In the genomic region with DNA sequence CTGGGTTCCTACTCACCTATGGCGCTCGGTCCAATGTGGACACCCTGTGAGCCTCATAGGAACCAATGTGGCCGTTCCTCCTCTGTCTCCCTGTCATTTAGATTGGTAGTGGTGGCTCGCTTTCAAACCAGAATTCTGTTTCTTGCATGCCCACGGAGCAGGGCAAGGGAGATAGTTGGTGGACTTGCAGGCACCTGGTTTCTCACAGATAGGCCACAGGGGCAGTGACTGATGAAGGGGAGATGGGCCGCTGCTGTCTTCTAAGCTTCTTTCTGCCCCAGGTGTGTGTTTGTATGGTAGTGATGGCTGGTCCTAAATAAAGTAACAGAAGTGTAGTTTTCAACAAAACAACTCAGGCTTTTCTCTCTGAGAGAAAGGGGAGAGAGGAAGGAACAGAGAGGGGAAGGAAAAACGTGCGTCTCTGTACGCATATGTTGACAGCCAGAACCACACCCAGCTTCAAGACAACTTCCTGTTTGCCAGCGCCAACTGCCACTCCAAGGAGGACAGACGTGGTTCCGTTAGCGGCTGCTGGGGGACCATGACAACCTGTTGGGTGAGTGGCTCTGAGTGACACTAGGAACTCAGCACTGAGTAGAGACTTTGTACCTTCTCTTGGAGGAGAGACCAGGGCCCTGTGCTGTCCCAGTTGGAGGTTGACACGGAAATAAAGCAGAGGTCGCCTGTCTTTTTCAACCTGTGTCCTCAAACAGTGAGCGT, we compare ENCODE assay signal across 8 mouse cellular contexts.
A peak's percentile ranks its signal among the peaks of the same experiment; 100 is the strongest.
DNase-seq lines count a peak whose midpoint lies in the region; ATAC-seq and TF ChIP-seq lines count a peak whose summit lies in the region.

No protein-coding gene starts in this region.

- DNase-seq in gastrocnemius, adult 2 months = no peak
- no peak for DNase-seq in gastrocnemius, adult 8-10 months (ENCODE audit: low spot score in 2 of 2)
- no peak for DNase-seq in heart, embryonic 10.5 days (ENCODE audit: low spot score)
- DNase-seq in liver, embryonic 11.5 days (ENCODE audit: low spot score) = peak; percentile 49
- no peak for DNase-seq in forebrain, embryonic 11.5 days (ENCODE audit: low spot score)
- no peak for DNase-seq in cerebellum, postnatal 10 days

- no peaks in the 10 kb centered on the region for H3K27me3 ChIP-seq in heart, embryonic 10.5 days (ENCODE audit: insufficient read depth, poor library complexity, severe bottlenecking)
- H3K27me3 ChIP-seq in liver, embryonic 11.5 days (replicated peaks; ENCODE audit: control insufficient read depth, insufficient read depth, low read length) = no peaks in the 10 kb centered on the region
- H3K27me3 ChIP-seq in small intestine, adult 2 months (ENCODE audit: control insufficient read depth, insufficient read depth, low read length) = no peaks in the 10 kb centered on the region
- no peaks in the 10 kb centered on the region for H3K27me3 ChIP-seq in hindbrain, embryonic 12.5 days
- H3K27me3 ChIP-seq in forebrain, embryonic 11.5 days (ENCODE audit: control insufficient read depth, insufficient read depth, low read length) = no peaks in the 10 kb centered on the region

- H3K9me3 ChIP-seq in heart, embryonic 10.5 days = no peaks in the 10 kb centered on the region
- H3K9me3 ChIP-seq in liver, embryonic 11.5 days (ENCODE audit: control insufficient read depth, low read length) = no peaks in the 10 kb centered on the region
- no peaks in the 10 kb centered on the region for H3K9me3 ChIP-seq in hindbrain, embryonic 12.5 days (replicated peaks)
- H3K9me3 ChIP-seq in forebrain, embryonic 11.5 days (ENCODE audit: control insufficient read depth, low read length) = no peaks in the 10 kb centered on the region

- no peak for TF ChIP-seq CTCF in gastrocnemius, adult 2 months (IDR thresholded peaks at IDR 0.05)
- TF ChIP-seq CTCF in small intestine, adult 2 months (IDR thresholded peaks at IDR 0.05; ENCODE audit: extremely low read depth, insufficient read length, insufficient replicate concordance, low read depth, low read length) = no peak

- peak; percentile 69 for ATAC-seq in liver, embryonic 11.5 days (replicated peaks; ENCODE audit: low FRiP score)
- no peak for ATAC-seq in hindbrain, embryonic 12.5 days (ENCODE audit: low FRiP score)
- no peak for ATAC-seq in forebrain, embryonic 11.5 days (replicated peaks; ENCODE audit: low FRiP score)

- TF ChIP-seq POLR2A in small intestine, adult 2 months (IDR thresholded peaks at IDR 0.05; ENCODE audit: low read depth, low read length) = peak; percentile 49; the same call in 1 of the 2 replicates

- H3K36me3 ChIP-seq in heart, embryonic 10.5 days = no peaks in the 10 kb centered on the region
- no peaks in the 10 kb centered on the region for H3K36me3 ChIP-seq in liver, embryonic 11.5 days (ENCODE audit: control insufficient read depth, insufficient read depth, low read length)
- no peaks in the 10 kb centered on the region for H3K36me3 ChIP-seq in small intestine, adult 2 months (ENCODE audit: control insufficient read depth, insufficient read depth, low read length)
- no peaks in the 10 kb centered on the region for H3K36me3 ChIP-seq in hindbrain, embryonic 12.5 days
- H3K36me3 ChIP-seq in forebrain, embryonic 11.5 days (ENCODE audit: control insufficient read depth, insufficient read depth, low read length) = no peaks in the 10 kb centered on the region

- peak overlapping the region; percentile 86 for H3K27ac ChIP-seq in gastrocnemius, adult 2 months
- H3K27ac ChIP-seq in heart, embryonic 10.5 days = 0 out of 2 replicates have a peak overlapping the region, but pooled peaks have one; percentile 72
- peak overlapping the region; percentile 94 for H3K27ac ChIP-seq in liver, embryonic 11.5 days (ENCODE audit: low read depth, low read length)
- peak overlapping the region; percentile 66 for H3K27ac ChIP-seq in small intestine, adult 2 months (ENCODE audit: insufficient read depth, low read depth, low read length)
- H3K27ac ChIP-seq in hindbrain, embryonic 12.5 days = no peak overlapping the region
- no peak overlapping the region for H3K27ac ChIP-seq in forebrain, embryonic 11.5 days (ENCODE audit: low read depth, low read length)

- peaks cover 44% of the 10 kb centered on the region for H3K4me1 ChIP-seq in heart, embryonic 10.5 days
- peaks cover 31% of the 10 kb centered on the region for H3K4me1 ChIP-seq in liver, embryonic 11.5 days (replicated peaks; ENCODE audit: control insufficient read depth, insufficient read depth, low read length)
- peaks cover 32% of the 10 kb centered on the region; the same call in 1 of the 2 replicates for H3K4me1 ChIP-seq in small intestine, adult 2 months (ENCODE audit: control insufficient read depth, insufficient read depth, insufficient read length, low read length)
- H3K4me1 ChIP-seq in hindbrain, embryonic 12.5 days = peaks cover 11% of the 10 kb centered on the region
- H3K4me1 ChIP-seq in forebrain, embryonic 11.5 days (replicated peaks; ENCODE audit: control insufficient read depth, insufficient read depth, low read length) = no peaks in the 10 kb centered on the region

- intact Hi-C loops in gastrocnemius, adult 2 months (cut with DNase I) = no loop called here

- peak overlapping the region; percentile 83 for H3K4me2 ChIP-seq in liver, embryonic 11.5 days
- H3K4me2 ChIP-seq in hindbrain, embryonic 12.5 days (replicated peaks) = no peak overlapping the region
- H3K4me2 ChIP-seq in forebrain, embryonic 11.5 days (ENCODE audit: low read depth, low read length, severe bottlenecking) = no peak overlapping the region

- WGBS in heart, embryonic 10.5 days = 63% methylated on average over 16 of the region's 16 CpGs
- WGBS in liver, embryonic 11.5 days = 41% methylated on average over 16 of the region's 16 CpGs
- WGBS in small intestine, adult 2 months = 24% methylated on average over 16 of the region's 16 CpGs
- WGBS in hindbrain, embryonic 12.5 days = 81% methylated on average over 16 of the region's 16 CpGs
- WGBS in forebrain, embryonic 11.5 days = 87% methylated on average over 16 of the region's 16 CpGs

- H3K4me3 ChIP-seq in gastrocnemius, adult 2 months = peak overlapping the region; percentile 65
- no peak overlapping the region; the same call in 1 of the 2 replicates for H3K4me3 ChIP-seq in heart, embryonic 10.5 days
- H3K4me3 ChIP-seq in liver, embryonic 11.5 days (ENCODE audit: low read depth, low read length) = peak overlapping the region; percentile 57
- H3K4me3 ChIP-seq in small intestine, adult 2 months (ENCODE audit: low read depth, low read length) = peak overlapping the region; percentile 62
- no peak overlapping the region for H3K4me3 ChIP-seq in hindbrain, embryonic 12.5 days
- H3K4me3 ChIP-seq in forebrain, embryonic 11.5 days (ENCODE audit: low read depth, low read length) = no peak overlapping the region

- H3K9ac ChIP-seq in liver, embryonic 11.5 days (ENCODE audit: low read depth, low read length) = peak overlapping the region; percentile 72
- H3K9ac ChIP-seq in hindbrain, embryonic 12.5 days = no peak overlapping the region
- H3K9ac ChIP-seq in forebrain, embryonic 11.5 days (ENCODE audit: low read length) = no peak overlapping the region

Comparison
In these comparisons a context has a peak if more than half of its experiments do, and no peak if none do; other contexts are left out.
1. H3K27ac ChIP-seq: peak in gastrocnemius, adult 2 months (single experiment), heart, embryonic 10.5 days (single experiment), liver, embryonic 11.5 days (single experiment) and small intestine, adult 2 months (single experiment); none in hindbrain, embryonic 12.5 days (single experiment) and forebrain, embryonic 11.5 days (single experiment).
2. H3K4me3 ChIP-seq: peak in gastrocnemius, adult 2 months (single experiment), liver, embryonic 11.5 days (single experiment) and small intestine, adult 2 months (single experiment); none in heart, embryonic 10.5 days (single experiment), hindbrain, embryonic 12.5 days (single experiment) and forebrain, embryonic 11.5 days (single experiment).